Mouse (Mus musculus) fat pad, adult 2 months (tissue): ENCODE measurements at regions not wholly inside any gene's neighbourhood (a gene's known extent, or its start where the extent isn't known, plus 50 kb on each side); places are given as distances from the start of the nearest gene placed in this dataset.

ENCODE experiments used
- DNase-seq: peaks from one replicate; pipeline ENCODE4 v3.0.0-alpha.2; 2011; ENCODE audit warnings: low read depth, low spot score; ENCODE audit errors: extremely low read depth

DNA sequence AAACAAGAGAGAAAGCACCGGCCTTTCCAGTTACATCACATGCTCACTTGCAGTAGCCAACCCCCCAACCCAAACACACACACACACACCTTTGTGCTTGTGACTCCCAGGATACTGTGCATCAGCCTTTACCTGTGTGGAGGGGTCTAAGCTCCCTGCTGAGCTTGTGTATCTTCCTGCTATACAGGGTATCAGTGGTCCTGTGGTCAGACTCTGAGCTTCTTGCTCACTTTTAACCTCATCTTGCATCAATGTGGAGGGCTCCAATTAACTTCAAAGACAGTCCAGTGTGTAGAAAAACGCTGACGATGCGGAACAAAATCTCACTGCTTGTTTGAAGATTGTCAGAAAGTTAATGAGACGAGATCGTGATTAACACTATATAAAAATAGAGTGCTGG is 71.4 kb upstream of the Gypa start:
- DNase-seq, result no peak

DNA sequence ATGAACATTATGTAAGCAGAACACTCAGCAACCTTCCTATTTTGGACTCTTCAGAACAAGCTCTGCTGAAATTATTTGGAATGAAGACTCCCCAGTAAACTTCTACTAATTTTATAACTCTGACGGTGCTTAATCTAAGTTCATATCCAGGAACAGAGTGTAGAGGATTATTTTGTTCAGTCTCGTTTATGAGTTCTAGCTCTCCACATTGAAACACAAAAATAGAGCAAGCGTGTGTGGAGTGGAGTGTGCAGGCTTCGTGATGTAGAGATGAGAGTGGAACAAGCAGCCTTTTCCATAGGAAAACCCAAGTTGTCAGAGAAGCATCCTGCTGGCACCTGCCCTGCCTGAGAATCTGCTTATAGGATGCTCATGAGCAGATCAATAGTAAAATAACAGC is 77.5 kb upstream of the Gypa start:
- DNase-seq, result no peak

DNA sequence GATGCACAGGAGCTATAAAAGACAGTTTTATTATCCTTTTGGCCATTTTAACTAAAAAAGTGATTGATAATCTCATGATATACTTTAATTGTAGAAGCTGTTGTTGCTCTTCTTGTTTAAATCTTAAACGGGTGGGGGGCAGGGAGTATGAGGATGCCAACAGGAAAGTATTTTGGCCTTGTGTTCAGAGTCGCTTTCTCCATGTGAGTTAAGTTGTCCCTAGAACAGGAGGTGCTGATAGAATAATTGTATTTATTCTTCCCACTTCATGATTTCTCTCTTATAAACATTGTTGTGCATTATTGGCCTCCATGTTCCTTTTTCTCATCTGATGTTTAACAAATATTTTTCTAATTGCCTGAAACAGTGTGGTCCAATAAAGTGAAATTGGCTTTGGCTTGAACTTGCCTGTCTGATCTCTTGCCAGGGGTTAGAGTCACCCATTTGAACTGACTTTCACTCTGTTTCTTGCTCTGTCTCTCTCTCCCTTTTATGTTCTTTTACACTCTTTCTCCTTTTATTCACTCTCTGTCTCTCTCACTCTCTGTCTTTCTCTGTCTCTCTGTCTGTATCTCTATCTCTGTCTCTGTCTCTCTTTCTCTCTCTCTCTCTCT is 93.9 kb upstream of the Gypa start:
- DNase-seq, result no peak

DNA sequence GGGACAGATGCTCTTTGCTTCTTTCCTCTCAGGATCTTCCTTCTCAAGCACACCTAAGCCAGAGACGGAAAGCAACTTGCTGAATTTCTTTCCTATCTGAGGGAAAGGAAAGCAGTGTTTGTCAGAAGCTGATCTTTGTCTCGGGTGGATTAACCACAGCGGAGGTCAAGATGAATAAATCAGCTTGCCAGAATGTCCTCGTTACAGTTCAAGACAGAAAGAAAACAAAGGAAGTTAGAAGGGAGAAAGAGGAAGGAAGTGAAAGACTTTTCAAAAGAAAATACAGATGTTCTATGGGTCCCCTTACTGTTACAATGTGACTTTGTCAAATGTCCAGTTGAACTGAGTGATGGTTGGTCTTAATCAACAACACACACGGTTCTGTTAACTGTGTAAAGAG is 98.6 kb upstream of the Gypa start:
- DNase-seq, result no peak

DNA sequence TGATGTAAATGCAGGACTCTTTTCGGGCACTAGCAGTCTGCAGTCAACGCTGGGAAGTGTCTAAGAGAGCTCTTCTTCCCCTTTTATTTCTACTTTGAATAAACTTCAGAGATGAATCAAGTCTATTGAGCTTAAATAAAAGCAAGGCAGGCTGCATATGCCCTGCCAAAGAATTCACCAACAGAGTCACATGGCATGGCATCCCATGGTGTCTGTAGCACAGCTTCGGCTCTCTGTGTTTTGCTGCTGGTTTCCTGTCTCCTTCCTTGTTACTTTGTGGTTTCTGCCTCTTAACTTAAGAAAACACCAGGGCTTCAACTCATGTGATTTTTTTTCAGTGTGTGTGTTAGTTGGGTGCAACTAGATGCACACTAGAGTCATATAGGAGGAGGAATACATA is 100.5 kb upstream of the Gypa start:
- no peak for DNase-seq

DNA sequence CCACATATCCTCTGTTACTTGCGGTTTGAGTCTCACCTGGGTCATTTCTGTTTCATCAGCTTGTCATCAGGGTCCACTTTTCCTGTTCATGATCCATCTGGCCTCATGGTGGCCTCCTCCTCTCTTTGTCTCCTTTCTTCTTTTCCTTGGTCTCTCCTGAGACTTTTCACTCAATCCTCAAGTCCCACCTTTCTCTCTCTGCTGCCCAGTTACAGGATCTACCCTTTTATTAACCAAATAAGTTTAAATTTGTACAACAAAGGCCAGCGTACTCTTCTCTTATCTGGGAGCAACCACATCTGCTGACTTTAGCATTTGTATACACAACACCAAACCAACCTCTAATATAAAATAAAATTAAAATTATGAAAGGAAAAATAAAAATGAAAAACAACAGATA is 124.4 kb upstream of the Gypa start:
- no peak for DNase-seq

DNA sequence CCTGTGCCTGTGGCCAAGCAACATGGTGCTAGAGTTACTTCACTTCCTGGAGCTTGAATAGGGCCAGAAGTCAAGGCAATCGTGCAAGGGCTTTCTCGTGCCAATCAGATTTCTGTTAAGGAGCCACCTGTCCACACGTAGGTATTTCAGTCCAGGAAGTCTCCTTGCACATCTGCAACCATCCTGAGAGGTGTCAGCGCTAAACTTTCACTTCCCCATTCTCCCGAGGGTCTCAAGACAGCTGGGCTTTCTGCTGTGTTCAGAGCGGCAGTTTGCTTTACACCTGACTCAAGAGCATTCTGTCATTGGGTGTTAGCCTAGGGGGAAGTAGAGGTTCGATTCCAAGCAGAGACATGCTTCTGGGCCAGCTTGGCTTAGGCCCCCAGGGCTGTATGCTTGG is 129.5 kb upstream of the Gypa start:
- DNase-seq, result no peak

DNA sequence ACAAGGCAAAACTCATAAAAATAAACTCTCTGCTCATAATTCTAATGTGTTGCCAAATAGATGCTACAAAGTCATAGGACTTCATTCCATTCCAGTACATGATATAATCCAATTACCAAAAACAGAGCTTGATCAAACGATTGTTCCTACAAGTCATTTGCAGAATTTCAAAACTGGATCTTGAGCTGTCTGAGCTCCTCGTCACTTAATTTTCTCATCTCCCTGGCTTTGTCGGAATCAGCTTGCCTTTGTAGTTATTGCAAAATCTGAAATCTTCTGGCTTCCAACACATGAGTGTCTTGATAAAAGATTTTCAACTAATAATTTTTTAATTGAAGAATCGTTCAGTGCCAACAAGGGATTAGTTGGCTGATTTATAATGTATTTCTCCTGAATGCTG is 150.3 kb upstream of the Gypa start:
- DNase-seq, result peak; percentile 51

DNA sequence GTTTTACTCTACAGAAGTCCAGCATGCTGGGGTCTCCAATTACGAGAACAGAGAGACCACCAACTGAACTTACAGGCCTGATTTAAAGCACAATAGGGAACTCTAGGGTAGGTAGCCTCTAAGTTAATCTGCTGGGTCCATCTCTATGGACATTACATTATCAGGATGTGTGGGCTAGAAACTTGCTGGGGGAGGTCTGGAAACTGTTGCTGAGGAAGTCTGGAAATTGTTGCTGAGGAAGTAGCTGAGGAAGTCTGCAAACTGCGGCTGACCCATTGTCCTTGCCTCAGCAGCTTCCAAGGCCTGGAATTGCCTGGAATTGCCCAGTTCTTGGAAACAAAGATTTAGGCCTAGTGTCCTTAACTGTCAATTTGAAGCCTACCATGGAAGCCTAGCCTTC is 155.7 kb upstream of the Gypa start:
- DNase-seq, result no peak

DNA sequence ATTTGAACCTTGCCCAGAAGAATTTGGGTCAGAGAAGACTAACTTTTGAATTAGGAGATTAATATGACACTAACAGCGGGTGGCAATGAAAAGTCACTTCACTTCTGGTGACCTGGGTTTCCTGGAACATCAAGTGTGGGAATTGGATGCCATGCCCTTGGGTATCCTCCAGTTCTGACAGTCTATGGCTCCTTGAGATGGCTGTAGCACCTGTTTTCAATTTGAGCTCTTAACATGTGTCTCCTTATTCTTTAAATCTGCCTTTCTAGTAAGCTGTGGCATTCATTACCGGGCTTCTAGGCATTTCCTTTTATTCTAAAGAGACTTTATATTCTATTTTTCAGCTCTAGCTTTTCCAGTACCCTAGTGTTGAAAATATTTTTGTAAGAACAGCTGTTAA is 164.9 kb upstream of the Gypa start:
- no peak for DNase-seq

DNA sequence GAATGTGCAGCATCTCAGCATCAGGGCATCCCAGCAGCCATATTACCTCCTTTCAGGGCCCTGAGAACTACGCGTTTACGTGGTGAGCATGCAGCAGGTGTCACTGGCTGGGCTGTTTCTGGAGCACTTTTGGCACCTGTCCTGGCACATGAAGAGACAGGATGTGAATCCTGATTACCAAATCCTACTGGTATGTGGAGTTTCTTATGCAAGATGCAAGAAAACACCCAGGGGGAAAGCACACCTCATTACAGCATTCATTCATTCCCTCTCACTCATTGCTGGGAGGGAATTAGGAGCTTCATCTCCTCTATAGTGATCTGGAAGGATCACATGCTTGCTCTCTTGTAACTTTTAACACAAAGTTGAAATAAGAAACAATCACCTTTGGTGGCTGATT is 167.7 kb upstream of the Gypa start:
- DNase-seq, result peak; percentile 79

DNA sequence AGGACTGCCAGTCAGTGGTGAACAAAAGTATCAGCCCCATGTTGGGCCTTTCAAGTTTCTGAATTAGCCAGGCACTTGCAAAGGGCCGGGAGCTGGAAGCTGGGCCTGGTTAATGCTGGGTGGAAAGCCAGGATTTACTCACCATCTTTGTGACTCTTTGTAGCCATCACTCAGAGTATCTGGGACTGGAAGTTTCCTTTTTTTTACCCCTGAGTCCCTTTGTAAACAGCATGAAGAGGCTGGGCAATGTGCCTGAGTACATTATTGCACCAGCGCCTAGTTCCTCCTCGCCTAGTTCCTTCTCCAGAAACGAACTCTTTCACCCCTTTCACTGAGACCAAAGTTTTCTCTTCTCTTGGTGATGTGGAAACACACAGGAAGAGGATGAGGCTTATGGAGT is 168.4 kb upstream of the Gypa start:
- DNase-seq, result no peak

DNA sequence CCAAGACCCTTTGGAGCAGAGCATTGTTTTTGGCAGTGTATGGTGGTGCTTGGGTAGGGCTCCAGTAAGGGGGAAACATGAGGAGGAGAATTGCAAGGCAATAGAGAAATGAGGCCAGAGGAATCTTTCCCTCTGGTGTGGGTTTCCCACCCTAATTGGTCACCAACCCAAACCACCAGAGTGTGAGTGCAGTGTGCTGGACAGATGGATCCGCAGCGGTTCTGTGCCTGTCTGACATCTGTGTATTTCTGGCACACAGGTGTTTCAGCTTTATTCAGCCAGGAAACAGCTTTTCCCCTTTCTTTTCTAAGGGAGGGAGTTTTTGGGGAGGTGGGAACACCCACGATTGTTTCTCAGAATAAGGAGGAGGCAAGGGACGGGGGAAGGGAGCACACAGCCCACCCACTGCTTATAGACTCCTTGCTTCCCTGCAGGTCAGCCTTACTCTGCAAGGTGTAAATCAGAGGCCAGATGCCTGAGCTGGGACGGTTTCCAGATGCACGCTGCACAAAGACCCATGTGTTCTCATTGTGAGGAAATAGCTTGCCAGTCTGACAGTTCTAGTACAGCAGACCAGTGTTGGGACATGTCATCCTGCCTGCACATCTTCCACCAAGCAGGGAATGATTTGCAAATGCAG is 175.2 kb upstream of the Gypa start:
- no peak for DNase-seq

DNA sequence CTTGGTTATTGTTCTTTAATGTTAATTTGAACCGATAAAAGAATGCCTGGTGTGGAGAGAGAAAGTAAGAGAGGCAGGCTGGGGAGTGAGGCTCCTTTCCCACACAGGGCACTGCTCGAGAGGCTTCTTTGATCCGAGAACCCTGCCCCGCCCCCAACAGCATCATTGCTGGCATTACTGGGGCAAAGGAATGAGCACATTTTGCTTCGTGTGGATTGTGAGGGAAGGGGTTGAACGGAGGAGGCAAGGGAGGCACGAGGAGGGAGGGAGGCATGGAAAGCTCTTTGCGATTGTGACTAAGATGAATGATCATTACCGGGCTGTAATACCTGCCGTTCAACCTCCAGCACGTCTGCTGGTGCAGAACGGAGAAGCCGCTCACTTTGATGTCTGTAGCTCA is 178.2 kb upstream of the Gypa start:
- DNase-seq, result no peak

DNA sequence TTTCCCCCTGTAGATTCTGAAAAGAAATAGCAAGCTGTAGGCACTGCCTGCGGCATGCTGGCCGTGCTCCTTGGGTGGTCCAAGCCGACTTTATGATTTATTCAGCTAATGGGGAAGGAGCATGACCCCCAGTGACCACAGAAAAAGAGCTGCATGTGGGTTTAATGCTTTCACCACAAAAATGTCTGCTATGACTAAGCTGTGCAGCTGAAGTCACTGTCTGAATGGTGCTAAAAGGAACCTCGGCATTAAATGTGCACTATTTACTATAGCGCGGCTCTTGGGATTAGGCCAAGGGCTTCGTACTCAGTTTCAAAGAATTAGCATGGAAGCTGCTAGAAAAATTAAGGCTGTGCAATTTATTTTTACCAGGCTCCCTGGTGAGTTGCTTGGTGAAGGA is 178.8 kb upstream of the Gypa start:
- DNase-seq, result no peak

DNA sequence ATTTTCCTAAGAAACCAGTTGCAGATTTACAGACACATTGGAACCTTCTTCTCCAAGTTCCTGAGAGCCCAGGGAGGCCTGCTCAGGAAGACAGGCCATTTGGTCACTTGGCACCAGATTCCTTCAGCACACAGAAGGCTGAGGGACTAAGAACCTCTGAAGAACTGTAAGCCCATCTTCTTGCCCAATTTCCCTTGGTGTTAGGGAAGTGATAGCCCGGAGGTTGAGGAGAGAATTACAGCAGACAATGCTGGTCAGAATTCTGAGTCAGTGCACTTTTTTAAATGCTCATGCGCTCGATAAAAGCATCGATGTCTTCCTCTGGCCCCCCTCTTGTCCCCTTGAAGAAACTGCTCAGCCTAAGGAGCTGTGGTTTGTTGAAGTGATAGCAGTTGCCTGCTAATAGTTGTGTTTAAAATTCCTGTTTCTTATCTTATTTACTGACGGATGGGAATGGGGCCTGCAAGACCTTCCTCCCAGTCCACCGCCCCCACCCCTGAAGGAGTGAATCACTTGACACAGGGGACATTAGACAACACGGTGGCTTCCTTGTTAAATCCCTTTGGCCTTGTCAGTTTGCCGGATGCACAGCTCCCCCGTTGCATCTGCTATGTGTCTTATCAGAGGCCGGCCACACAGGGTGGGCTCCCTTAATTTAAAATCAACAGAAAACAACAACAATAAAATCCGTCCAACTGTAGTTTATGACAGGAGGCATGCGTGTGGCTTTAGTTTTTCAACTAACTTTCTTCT is 179.5 kb upstream of the Gypa start:
- no peak for DNase-seq

DNA sequence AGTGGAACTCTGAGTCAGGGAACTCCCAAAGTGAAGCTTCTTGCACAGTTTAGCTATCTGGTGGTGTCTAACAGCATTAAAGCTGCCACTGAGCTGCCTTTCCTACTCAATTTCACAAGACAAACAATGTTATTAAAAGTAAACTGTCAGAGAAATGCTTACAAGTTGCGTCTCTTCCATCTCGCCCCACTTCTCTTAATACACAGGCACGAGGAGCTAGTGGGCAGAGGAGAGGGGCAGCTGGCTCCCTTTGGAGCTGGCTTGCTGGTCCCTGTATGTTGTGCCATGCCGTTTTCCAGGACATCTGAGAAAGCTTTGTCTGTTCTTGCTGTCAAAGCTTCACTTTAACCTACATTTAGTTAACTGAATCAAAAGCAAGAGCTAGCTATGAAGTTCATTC is 185.8 kb upstream of the Gypa start:
- DNase-seq, result no peak

DNA sequence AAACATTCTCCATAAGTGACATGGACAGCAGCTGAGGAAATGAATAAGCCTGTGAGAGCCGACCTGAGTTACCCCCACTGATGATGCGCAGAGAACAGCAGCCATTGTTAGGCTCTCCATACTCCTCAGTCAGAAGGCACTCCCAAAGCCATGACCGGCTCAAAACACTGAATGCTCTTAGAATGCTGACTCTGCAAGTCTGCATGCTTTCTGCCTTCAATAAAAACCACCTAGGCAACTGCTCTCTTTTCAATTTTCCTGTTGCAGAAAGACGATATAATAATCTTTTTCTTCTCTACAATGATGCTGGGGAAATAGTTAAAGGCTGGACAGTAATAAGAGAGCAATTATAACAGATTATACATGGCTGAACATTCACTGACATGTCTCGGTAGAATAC is 195.0 kb upstream of the Gypa start:
- no peak for DNase-seq

DNA sequence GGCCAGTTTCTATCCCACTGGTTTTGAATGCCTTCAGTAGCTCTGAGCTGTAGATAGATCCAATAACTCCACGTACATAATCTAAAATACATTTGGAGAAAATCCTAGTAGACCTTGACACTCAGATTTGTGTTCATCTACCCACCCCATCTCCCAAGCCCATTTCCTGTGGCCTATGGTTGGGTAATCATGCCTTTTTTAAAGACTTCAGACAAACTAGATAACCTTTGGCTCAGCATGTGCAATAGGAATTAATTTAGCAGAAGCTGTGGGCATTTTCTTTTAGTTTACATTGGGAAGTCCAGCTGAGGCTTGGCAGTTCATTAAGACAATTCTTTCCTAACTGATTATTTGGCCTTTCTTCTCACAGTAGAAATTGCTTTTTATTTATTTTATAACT is 203.3 kb upstream of the Gypa start:
- DNase-seq, result no peak

DNA sequence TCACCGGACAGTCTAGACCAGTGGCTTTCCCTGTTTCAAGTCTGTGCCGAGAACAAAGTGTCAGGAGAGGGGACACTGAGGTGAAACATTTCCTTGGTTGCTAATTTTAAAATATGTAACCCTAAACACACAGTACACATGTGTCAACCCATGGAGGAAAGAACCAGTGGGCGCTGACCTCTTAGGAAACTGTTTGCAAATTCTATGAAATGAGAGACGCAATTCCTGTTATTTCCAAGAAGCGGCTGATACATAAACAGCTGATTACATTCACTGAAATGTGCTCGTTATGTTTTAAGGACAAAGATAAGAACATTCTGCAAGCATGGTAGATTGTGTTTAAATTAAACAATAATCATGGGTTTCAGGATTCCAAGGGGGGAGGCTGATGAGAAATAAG is 204.3 kb upstream of the Gypa start:
- DNase-seq, result no peak

DNA sequence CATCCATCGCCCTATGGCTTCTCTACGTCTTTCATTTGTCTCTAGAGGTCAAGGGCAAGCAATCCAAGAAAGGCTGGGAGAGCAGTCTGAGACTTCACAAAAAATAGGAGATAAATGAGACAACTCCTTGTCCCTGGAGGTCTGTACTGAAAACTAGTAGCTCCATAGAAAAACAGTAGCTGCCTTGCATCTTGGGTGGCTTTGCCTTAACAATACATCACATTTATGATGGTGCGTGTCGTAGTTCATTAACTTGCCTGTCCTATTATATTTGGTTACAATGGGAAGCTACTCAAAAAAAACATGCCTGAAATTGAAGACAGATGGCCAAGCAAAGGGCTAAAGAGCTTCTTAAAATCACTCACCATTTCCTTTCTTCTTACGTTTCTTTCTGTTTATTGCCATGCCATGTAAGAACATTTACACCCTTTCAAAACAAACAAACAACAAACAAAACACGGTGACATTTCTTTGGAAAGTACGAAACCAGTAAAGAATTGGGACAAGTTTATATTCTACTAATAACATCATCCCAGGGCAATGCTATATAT is 211.2 kb upstream of the Hhip start:
- no peak for DNase-seq

DNA sequence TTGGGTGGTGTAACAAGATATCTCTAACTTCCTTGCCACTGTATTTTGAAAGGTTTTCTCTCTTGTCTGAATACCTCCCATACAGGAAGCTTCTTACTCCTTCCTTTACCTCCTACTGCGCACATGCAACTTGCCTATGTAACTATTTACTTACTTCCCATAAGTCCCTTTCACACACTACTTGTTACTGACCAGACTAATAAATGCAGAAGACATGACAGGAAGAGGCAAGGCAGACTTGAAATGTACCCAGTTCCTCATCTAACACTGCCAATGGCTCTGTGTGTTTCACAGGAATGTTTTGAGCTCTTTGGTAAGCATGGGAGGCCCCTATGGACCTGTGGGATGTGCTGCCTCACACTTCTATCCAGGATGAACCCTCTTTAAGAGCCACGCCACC is 207.1 kb upstream of the Hhip start:
- no peak for DNase-seq
